Mouse (Mus musculus) cortical plate, adult 2 months (tissue): ENCODE measurements around the gene Atp2b1.

Experiments used
- CTCF ChIP-seq: fragments of 200-500 bp; IDR thresholded peaks from 2 replicates; pipeline ENCODE4 v1.5.1; 2011; ENCODE audit warnings: mild to moderate bottlenecking, control low read depth, low read length; ENCODE audit not compliant: insufficient read depth; ENCODE audit errors: extremely low read depth
- POLR2A ChIP-seq: fragments of 200-500 bp; IDR thresholded peaks from 2 replicates; pipeline ENCODE4 v1.6.1; 2011; ENCODE audit warnings: mild to moderate bottlenecking, low read length, control low read depth; ENCODE audit not compliant: insufficient read depth; ENCODE audit errors: extremely low read depth

GRCm38 (mm10) chr10:99047551-99047940 is 133.3 kb downstream of the Atp2b1 start:
- TF ChIP-seq CTCF: no peak
- no peak for TF ChIP-seq POLR2A
